Mouse (Mus musculus) heart, postnatal 10 days (tissue): ENCODE data around the gene Gm17190. TPM values are rescaled to one million over a fixed set of nuclear protein-coding genes. Genes with fewer than 3 reads are reported as not detected.
A peak's percentile ranks its signal among the peaks of the same experiment; 100 is the strongest.
"Not testable (repeated sequence)": the region's sequence is repeated elsewhere in the genome, so short reads cannot be mapped to it uniquely, and the experiment has no call there.

ENCODE experiments used
- DNase-seq, 2 experiments: peaks; one replicate each; pipeline ENCODE4 v3.0.0; 2021
- intact Hi-C: fragments of 180-260 bp; cut with DNase I; formaldehyde crosslinking; loops from one replicate; pipeline ENCODE4 v1.15.1; 2025
- total RNA-seq, 2 experiments: library from RNA; stranded (reverse); gene quantifications; 2 replicates each; pipeline ENCODE4 v1.2.3; 2021

The Gm17190 gene
- total RNA-seq = not detected

DNA sequence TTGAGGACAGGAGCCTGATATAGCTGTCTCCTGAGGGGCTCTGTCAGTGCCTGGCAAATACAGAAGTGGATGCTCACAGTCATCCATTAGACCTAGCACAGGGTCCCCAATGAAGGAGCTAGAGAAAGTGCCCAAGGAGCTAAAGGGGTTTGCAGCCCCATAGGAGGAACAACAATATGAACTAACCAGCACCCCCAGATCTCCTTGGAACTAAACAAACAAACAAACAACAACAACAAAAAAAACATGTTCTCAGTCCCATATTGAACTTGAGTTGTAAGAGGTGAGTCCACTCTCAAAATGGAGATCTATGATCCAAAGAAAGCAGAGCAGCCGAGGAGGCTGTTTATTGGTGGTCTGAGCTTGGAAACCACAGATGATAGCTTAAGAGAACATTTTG, at the start of gene Gm17190:
Gene Gm17190 (plus strand): TSS at position 301 of the 400 bp plus-strand sequence.
- intact Hi-C loops, DNase-seq: not testable (repeated sequence)

DNA sequence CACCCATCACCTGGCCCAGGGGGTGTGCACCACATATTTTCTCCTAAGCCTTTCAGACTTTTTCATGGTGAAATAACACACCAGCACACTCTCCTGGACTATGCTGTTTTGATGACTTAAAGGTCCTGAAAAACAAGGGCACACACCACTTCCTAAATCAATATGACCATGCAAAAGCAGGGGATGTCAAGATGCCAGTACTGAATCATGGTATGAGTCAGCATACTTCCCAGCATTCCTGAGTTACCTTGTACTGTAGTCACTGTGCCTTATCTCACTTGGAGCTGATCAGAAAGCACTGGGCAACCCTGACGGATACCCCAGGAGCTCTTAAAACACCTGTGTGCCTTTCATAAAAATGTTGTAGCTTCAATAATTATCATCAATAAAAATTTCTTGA, 42.3 kb upstream of the Gm17190 start:
- no peak for DNase-seq
- intact Hi-C loops = no loop called here

DNA sequence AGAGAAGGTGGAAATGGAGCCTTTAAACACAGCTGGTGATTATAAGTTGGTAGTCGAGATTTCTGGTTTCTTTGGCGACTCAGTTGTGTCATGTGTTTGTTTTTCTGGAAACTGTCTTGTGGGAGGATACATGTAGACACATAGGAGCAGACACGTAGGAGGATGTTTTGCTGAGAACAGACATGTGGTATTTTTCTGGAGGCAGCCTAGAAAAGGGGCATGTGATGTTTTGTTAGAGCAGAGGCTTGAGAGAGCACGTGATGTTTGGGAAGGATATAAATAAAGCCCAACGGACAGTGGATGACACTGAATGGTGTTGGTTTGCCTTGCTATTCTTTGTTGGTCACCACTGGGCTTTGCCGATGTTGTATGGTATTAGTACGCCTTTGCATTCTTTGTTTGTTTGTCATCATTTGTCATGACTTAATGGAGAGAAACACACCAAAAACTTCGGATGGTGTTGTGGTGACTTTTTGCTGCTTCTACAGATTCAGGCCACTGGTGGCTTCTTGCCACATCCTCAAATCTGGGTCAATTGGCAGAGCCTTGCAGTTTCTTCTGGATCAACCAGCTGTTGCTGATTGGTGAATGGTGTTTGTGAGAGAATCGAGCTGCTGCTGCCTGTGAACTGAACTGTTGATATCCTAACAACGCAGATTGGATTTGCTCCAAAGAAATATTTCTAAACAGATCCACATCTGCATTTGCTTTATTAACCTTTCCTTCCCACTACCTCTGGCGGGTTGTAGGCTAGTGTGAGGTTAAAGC, 41.4 kb upstream of the Gm17190 start:
- peak in 1 of 2 experiments; percentile 1 for DNase-seq
- intact Hi-C loops = no loop called here

DNA sequence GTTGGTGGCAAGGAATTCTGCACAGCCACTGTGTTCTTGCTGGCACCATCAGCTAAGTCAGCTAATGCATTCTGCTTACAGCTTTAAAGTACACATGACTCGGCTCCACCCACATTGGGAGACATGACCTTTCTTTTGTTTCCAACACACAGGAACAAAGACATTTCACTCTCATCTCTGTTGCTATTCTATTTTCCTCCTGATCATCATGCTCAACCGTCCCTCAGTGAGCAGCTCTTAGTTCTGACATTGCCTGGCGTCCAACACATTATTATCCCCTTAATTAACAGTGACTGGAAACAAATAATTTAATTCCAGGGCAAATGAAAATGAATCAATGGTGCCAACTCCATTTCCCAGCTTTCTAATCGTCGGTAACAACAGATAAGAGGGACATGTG, 36.5 kb upstream of the Gm17190 start:
- no peak for DNase-seq
- intact Hi-C loops = no loop called here

DNA sequence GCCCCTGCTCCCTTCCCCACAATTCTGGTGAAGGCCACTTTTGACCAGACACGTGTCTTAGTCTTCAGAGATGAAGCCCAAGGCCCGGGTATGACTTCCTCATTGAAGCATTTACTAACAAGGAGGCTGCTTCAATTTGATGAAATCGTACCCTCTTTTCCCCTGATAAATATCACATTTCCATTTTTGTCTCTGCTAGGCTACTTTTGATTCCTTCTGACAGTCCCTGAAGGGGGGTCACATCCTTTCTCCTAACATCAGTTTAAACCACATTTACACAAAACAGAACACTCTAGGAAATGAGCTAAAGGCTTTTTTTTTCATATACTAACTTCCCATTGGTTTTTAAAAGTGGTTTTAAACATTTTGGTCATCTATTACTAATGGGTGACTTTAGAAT, 29.1 kb upstream of the Gm17190 start:
- intact Hi-C loops = no loop called here
- DNase-seq = no peak

DNA sequence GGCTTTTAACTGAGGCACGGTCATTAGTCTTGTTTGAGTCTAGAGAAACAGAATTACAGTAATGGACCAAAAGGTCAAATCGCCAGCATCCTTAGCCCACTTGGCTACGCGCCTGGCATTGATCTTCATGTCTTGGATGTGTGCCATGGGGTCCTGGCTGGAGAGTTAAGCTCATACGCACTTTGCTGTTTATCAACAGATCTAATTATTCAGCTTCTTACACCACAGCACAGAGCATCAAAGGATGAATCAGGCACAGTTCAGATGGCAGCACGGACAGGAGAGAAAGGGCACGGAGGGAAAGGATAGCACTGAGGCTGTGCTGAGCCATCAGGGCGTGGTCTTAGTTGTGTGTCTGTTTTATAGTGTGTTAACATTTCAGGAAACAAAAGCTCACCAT, 8.3 kb upstream of the Gm17190 start:
- DNase-seq = no peak
- intact Hi-C loops = no loop called here

DNA sequence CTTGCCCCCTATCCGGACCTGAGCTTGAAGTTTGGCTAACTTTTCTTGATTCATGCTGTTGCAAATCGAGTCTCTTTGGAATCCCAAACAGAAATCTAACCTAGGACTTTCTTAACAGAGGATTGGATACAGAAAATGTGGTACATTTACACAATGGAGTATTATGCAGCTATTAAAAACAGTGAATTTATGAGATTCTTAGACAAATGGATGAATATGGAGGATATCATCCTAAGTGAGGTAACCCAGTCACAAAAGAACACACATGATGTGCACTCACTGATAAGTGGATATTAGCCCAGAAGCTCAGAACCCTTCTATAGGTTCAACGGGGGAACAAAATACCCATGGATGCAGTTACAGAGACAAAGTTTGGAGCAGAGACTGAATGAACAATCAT, 578 bp upstream of the Gm17190 start, which contains the start of gene Gm20075:
Gene Gm20075 (minus strand): TSS at position 101 of the 400 bp plus-strand sequence.
- DNase-seq, intact Hi-C loops: not testable (repeated sequence)

DNA sequence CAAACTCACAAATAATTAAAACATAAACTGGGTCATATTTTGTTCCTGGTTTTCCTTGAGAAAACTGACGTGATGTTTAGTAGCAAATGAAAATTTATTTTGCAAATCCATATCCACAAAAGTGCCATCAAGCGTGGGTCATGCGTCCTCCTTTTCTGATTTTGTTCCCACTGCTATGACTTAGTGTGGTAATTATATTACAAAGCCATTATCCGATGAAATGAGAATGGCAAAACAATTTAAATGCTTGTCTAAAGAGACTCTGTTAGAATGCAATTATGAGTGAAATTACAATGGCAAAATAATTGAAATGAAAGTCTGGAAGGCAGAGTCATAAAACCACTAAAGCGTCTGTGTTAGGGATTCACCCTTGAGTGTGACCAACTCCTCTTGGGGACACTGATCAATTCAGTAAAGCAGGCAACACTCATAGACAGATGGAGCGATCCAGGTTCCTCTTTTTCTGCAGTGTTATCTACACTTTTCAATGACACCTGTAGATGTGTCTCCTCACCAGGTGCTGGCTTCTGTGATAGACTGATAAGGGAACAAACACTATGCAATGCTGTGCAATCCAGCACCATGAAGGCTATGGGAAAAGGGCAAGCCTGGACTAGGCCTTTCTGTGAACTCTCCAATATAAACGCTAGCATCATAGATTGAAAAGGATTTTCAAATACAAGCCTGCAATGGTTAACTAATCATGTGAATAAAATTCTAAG, 3.9 kb downstream of the Gm17190 start:
- DNase-seq = no peak
- intact Hi-C loops = no loop called here

DNA sequence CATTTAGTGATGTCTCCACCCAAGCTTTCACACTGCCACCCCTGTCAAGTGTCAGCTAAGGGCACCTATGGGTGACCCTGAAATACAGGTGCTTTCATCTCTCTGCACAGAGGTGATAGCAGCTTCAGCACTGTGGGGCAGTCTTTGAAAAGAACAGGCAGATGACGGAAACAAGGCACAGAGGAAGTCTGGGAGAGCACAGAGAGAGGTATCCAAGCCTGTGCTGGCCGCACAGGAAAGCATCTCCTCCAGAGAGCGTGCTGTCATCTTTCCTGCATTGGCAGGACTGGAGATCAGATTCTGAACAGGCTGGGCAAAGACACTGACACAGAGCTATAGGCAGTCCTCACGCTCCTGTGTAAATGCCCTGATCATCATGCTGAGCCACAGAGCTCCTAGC, 9.1 kb downstream of the Gm17190 start:
- intact Hi-C loops = no loop called here
- no peak for DNase-seq

DNA sequence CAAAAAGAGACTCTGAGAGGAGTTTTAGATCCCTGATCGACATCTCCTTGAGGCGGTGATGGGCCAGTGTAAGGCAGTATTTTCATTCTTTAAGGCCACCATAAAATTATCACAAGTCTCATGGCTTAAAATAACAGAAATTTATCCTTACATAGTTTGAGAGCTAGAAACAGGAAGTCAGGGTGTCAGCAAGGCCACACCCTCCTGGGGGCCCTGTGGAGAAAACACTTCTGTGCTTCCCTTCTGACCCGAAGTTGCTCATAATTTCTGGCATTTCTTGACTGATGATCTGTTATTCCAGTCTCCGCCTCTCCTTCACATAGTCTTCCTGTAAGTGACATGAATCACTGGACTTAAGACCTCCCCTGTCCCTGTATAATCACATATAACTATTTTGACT, 24.5 kb downstream of the Gm17190 start:
- DNase-seq = no peak
- intact Hi-C loops = no loop called here

DNA sequence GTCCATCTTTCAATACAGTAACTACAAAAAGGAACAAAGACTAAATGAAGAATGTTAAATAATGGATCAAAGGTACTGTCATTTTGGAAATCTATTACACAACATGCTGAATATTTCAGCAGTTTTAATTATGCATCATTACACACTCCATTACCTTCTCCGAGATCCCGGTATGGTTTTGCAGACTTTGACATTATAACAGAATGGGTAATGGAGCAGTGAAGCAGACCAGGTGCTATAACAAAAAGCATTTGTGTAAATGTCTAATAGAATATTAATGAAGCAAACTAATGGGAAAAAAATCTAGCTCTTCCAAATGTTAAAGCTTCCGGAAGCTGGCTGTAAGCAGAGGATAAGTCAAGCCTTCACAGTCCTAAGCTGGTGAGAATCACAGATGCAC, 28.9 kb downstream of the Gm17190 start:
- DNase-seq = no peak
- intact Hi-C loops = no loop called here

DNA sequence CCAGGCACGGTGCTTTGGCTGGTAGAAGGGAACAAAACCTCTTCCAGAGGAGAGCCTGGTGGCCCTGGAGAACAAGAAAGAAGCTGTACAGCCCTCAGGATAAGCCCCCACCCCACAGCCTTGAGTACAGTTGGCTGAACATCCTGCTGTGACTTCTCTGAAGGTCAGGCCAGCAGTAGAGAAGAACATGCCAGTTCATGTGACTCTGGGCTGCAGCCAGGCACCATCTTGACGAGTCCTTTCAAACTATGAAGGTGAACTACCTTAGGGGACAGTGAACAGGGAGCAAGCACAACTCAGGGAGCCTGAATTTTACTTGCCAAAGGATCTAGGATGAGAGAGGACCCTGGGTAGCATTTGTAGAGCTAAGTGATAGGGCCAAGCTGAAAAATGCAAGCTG, 30.9 kb downstream of the Gm17190 start:
- peak; percentile 31 to 53 for DNase-seq
- intact Hi-C loops = no loop called here

DNA sequence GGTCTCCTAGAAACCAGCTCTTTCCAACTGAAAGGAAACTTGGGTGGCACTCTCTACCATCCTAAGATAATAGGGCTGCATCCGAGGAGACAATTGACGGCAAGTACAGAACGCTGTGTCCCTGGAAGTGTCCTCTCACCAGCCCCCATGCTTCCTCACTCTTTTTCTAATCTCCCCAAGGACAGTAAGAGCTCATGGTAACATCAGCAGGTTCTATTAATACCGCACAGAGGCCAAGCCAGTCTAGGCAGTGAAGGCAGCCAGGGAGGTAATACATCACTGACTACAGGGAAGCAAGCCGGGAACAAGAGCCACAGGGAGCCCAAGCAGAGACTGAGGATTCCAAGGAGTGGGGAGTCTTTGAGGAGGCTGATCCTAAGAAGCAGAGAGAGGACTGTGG, 43.2 kb downstream of the Gm17190 start:
- DNase-seq = no peak
- intact Hi-C loops = no loop called here

DNA sequence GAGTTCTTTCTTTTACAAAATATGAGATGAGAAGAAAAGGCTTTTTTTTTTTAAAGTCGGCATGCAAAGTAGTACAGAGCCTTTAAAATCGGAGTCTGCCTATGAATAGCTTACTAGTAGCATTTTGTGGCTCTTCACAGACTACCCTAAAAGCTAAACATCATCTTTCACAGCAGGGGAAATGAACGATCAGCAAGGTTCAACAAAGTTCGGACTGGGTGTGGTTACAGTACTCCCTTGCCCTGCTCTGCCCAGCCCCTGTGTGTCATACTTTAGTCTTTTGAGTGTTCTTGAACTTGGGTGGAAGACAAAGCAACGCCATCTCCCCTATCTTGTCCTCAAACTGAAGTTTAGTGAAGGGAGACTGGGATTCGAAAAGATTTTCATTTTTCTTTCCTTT, 44.8 kb downstream of the Gm17190 start:
- intact Hi-C loops = no loop called here
- DNase-seq = no peak

DNA sequence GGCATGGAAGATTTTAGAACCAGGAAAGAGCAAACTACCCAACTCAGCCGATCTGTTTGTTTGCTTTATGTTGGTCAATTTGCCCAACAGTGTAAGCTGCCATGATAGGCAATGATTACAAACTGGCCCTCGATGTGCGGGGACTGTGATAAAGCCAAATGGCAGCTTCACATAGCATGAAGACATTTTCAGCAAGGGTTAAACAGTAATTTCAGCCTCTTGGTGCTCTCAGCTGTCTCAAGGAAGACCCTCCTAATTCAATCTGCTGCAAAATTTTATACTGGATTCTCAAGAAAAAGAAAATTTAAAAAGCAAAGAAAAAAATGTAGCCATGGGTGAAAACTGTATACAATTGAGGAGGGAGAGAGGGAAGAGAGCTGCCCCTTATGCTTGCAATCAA, 47.2 kb downstream of the Gm17190 start:
- DNase-seq = no peak
- intact Hi-C loops = no loop called here

DNA sequence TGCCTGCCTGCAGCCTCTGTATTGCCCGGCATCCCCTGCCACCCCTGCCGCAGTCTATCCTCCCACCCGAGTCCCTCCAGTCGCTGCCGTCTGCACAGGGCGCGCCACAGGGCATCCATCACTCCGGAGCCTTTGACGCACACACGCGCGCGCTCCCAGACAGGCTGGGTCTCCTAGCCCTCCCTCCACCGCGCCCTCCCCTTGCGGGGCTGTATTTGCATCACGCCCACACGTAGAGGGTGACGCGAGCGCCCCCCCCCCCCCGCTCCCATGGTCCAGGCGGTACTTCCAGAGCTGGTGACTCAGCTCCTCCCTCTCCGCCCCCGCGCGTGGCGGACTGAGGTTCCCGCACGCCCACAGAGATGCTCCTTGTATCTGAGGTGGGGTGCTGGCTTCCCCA, 49.2 kb downstream of the Gm17190 start:
- DNase-seq = no peak
- intact Hi-C loops = no loop called here

DNA sequence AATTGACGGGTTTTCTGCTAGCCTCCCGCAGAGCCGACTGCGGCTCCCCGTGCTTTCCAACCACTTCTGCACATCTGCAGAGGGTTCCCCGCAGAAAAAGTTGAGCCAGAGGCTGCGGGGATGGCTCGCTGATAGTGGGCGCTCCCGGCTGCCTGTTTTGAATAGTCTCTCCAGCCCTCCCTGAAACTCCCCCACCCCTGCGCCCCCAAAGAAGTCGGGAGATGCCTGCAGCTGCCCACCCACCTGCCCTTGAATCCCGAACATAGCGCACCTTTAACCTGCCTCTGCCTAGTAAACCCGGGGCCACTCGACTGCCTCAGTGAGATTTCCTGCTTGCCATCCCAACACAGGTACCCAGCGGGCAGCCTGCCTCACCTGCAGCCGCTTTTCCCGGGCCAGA, 50.1 kb downstream of the Gm17190 start:
- intact Hi-C loops = no loop called here
- DNase-seq = no peak

DNA sequence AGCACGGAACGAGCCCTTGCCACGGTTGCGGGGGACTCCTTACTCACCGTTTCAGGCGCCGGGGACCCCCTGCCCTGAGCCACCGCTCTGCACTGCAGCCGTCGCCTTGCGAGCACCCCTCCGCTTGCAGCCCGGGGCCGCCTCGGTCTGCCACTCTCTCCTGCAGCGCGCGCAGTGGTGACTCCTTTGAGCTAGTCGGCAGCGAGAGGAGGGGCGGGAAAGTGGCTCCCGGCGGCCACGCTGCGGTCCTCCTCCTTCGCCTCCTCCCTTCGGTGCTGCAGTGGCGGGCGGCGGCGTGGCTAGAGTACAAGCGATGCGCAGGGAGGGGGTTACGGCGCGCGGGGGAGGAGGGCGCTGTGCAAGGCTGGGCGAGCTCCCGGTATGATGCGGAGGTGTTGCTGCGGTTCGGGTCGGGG, 50.6 kb downstream of the Gm17190 start, which contains the start of gene Sv2c:
Gene Sv2c (minus strand): TSS at position 177 of the 416 bp plus-strand sequence.
- DNase-seq = peak; percentile 21 to 24
- intact Hi-C loops = no loop called here
